Mouse (Mus musculus): ENCODE measurements around the gene Stard13.
A peak's percentile ranks its signal among the peaks of the same experiment; 100 is the strongest.

Gene Stard13

DNA sequence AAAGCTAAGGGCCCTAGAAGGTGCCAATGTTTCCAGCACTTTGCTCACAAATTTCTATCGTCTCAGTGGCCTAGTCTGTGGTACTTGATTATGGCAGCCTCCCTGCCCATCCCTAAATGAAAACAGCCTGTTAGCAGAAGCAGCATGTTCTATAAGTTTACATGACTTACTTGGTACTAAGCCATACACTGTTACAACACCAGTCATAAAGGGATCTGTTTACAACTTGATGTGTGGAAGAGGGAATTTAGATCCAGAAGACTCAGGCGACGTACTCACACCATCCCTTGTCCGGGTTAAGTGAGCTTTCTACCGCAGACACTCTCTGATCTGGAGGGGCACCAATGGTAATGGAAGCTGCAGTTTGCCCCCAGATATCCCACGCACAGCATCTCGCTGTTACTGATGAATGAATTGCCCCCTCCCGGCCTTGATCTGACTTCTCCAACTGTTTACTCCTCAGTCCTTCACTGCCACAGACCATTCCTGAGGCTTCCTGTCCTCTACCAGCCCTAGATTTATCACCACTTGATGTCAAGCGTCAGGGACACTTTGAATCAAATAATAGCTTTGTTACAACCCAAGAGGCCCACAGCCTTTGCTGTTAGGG is 53.4 kb downstream of the Stard13 start:
- DNase-seq (ENCODE audit: low spot score in 2 of 2): no peak

DNA sequence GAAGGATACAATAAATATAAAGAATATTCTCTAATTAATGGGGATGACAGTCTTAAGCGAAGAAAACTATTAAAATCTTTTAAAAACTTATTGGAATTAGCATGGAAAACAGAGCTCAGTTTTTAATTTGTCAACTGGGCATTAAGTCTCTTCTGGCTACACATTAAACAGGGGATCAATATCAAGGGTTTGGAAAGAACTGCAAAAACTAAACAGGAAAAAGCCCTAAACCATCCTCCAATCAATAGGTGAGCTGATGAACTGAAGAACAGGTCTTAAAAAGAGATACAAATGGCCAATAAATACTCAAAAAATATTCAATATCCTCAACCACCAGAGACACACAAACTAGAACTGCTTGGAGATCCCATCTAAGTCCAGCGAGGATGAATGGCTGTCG is 56.5 kb downstream of the Stard13 start:
- DNase-seq (ENCODE audit: low spot score in 2 of 2): no peak

DNA sequence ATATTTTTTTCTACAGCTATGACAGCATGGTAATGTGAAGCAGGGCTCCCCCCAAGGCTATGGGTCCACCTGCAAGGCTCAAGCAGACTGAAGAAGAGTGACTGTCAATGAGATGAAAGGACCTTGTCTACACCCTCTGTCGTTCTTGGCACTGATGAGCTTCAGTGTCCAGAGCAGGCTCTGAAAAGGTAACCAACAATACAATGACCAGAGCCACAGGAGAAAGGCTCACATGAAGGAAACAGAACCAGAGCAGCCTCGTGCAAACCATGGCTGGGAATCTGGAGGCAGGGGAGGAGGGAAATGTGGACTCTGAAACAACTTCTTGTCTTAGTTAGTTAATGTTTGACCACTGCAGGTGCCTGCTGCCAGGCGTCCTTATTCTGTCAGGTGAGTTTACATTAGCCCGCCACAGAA is 57.7 kb downstream of the Stard13 start:
- no peak for DNase-seq (ENCODE audit: low spot score in 2 of 2)

DNA sequence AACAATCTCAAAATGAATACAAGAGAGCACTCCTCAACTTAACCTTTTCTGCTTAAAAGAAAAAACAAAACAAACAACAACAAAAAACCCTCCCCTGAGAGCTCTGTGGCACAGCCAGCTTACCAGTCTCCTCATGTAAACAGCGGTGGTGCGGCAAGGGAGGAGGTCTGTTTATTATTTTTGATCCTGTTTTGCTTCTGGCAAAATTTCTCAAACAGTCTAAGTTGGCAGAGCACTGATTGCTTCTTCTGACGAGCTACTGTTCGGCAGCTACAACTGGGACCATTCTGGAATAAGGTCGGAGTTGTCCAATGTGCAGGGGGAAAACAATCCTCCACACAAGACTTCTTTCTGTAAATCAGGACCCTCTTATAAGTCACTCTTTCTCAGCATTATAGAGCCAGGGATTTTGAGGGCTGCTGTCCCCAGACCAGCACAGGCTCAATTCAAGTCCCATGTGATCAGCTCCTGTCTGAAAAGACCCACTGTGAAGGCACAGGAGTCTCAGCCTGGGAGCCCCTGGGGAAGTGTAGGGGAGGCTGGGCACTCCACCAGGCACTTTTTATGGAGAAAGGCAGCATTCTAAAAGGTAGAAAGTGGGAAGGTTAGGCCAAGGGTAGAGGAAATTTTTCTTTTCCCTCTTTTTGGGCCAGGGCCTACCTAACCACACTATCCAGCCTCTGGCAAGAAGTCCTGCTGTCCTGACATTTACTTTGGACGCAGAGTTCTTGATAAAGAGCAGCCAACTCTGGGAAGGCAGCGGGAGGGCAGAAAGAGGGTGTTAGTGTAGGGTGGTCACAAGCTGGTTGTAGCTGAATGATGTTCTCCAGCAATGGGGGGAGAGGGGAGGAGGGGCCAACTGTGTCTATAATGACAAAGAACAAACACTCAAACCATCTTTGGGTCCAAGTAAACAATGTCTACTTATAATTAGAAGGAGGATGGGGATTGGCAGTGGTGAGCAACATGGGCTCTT is 58.9 kb downstream of the Stard13 start:
- no peak for DNase-seq (ENCODE audit: low spot score in 2 of 2)

DNA sequence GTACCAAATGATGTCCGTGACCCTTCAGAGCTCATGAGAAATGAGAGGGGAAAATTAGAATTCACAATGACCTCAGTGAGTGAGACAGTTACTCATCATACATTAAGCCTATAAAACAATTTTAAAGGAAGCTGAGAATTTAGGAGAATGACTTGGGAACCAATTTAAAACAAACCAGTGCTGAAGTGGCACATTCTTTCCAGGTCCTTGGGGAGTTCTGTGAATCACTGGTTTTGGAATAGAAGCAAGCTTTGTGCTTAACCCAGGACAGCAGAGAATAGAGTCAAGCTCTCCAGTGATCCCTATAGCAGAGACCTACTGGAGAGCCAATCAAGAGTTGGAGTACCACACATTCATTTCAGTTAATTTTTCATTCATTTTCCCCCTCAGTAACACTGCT is 59.9 kb downstream of the Stard13 start:
- DNase-seq (ENCODE audit: low spot score in 2 of 2): no peak

DNA sequence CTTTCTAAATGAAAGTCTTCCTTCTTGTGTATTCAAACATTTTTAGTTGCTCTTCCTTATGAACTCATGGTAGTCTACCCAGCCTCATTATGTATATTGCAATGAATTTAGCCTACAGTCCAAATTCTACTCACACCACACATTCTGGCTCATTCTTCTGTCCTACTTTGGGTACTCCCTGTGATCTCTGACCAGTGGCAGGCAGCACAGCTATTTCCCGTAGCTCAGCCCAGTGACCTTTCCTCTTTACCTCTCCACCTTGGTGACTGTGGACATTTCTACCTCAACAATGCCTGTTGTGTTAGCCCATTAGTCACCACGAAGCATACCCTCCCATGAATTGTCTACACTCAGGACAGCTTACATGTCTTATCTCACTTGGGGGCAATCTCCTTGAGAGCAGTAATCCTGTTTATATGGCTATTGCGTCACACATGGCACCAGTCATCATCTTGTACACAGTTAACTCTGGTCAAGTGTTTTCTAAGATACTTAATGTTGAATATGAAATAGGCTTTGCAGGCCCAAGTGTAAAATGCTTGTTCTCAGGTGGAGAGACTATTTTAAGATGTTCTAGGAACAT is 63.4 kb downstream of the Stard13 start:
- DNase-seq (ENCODE audit: low spot score in 2 of 2): no peak

DNA sequence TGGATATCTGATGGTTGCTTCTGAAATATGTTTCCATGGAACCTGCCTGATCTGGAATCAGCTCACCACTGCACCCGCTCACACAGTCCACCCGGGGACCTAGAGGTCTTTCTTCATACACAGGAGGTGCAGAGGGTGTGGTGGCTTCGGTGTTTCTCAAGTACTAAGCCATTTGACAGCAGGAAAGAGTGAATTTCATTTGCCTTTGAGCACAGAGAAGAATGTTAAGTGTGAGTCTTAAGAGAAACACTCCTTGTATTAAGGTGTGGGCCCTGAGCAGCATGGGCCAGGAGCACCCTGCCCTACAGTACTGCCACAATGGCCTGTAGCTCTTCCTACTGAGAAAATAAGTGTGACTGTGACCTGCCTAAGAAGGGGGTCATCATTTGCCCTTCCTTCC is 65.4 kb downstream of the Stard13 start:
- no peak for DNase-seq (ENCODE audit: low spot score in 2 of 2)

DNA sequence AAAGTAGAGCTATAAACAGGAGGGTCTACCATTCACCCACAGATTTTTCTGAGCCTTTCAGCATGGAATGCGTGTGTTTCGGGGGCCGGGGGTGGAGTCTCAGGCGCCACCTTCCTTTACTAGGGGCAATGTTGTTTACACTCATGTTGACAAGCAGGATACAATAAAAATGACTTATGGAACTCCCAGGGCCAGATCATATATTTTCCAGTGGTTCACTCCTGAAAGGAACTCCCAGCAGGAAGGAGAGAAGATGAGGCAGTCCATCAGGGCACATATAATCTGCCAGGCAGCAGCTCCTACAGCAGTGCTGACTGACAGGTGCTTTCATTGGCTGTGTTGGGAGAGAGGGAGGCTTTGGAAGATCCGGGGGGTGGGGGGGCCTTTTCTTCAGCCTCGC is 66.0 kb downstream of the Stard13 start:
- no peak for DNase-seq (ENCODE audit: low spot score in 2 of 2)

DNA sequence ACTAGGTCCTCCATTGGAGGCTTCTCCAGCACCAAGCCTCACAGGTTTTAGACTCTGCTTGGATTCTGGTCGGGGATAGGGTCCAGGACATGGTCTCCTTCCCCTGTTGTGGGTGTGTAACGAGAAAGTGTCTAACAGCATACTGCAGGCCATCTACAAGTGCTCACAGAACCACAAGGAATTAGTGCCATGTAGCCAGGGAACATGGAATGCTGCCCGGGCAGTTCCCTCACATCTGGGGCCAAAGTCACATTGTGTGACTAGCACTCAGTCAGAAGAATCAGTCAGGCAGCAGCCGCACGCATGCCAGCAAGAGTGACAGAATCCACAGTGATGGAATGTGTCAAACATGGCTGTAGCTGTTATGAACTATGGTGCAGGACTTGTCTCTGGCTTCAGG is 67.4 kb downstream of the Stard13 start:
- no peak for DNase-seq (ENCODE audit: low spot score in 2 of 2)

DNA sequence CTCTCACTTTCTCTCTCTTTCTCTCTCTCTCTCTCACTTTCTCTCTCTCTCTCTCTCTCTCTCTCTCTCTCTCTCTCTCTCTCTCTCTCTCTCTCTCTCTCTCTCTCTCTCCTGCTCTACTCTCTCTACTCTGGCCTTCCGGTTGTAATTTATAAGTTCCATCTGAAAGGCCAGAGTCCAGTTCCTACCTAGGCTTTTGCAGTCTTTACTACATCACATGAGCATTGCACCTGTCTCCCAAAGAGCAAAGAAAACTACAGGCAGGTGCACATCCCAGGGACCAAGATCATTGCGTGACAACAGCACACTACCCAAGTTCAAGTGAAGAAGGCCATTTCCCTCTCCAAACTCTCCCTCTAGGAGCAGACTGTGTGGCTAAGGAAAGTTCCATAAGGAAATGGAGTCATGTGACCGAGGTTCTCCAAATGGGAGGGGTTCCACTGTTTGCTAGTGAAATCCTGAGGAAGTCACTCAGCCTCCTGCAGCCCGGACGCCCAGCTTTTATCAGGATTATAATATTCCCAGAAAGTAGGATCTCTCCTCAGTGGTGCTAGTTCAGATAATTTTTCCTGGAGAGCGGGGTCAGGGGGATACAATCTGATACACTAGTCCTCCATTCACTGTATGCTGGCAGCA is 68.1 kb downstream of the Stard13 start:
- DNase-seq (ENCODE audit: low spot score in 2 of 2): no peak

DNA sequence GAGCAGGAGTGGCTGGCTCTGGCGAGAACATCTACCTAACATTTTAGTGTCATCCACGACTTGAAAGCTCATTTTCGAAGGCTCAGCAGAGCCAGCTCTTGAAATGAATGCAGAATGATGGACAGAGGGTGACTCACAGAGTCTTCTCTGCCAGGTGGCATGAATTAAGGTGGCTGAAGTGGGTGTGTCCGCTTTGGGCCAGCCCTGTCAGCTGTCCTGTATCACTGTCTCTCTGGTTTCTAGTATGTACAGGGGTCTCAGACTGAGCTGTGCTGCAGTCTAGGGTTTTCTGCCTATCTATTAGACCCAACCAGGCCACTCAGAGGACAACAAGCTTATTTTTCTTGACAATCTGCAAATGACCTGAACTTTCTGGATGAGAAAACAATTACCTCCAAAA is 68.8 kb downstream of the Stard13 start:
- DNase-seq (ENCODE audit: low spot score in 2 of 2): no peak

DNA sequence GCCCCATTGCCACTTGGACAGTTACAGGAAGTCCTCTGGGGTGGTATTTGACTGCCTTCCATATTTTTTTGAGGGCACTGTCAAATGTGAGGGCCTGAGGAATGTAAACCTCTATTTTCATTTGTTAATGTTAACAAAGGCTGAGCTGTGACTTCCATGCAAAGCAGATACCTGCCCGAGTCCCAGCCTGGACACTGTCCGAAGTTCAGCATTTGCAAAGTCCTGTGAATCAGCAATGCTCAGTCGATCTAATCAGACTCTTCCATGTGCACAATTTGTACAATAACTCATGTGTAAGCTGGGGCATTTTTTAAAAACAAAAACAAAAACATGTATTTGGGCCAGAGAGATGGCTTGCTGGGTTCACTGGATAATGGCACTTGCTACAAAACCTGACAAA is 71.0 kb downstream of the Stard13 start:
- DNase-seq (ENCODE audit: low spot score in 2 of 2): no peak

DNA sequence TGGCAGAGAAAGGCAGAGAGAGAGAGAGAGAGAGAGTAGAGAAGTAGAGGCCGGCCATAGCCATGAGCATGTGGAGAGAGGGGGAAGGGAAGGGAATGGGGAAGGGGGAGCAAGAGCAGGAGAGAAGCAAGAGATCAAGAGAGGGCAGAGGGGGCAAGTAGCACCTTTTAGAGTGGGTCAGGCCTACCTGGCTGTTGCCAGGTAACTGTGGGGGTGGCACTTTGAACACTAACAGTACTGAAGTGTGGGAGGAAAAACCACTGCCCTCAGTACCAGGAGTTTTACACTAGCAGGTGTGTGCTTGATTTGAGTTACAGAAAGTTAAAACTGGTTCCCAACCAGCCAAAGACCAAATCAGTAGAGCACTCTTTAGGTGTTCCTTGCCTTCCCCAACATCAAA is 78.4 kb downstream of the Stard13 start:
- DNase-seq (ENCODE audit: low spot score in 2 of 2): no peak

DNA sequence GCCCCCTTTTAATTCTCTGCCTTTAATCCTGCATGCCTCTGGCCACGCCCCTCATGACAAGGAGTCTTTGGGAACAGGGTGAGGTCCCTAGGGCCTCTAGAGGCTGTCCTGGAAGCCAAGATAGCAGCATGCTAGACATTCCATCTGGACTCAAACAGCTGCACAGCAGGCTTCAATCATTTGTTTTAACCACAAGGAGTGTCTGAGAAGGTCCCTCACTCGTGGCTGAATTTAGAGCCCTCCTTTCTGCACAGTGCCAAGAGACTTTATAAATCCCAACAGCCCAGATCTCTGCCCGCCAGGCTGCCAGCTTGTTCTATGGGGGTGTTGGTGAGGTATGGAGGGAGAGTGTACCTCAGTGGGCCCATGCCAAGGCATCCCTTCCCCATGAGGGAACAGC is 78.9 kb downstream of the Stard13 start:
- DNase-seq (ENCODE audit: low spot score in 2 of 2): no peak

DNA sequence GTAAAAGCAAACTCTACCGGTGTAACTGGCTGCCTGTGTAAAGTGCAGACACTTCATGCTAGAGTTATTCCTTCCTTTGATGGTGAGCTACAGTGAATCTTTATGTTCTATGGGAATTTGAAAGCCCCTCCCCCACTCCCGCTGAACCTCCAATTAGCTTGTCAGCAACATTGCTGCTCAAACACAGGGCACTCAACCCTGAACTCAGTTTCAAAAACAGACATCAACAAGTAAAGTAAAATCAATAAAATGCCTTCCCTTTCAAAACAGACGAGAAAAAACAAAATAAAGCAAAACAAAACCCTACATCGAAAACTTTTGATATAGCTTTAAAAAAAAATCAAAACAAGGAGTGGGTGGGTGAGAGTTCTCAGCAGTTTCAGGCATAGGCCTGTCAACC is 79.6 kb downstream of the Stard13 start:
- no peak for DNase-seq (ENCODE audit: low spot score in 2 of 2)

DNA sequence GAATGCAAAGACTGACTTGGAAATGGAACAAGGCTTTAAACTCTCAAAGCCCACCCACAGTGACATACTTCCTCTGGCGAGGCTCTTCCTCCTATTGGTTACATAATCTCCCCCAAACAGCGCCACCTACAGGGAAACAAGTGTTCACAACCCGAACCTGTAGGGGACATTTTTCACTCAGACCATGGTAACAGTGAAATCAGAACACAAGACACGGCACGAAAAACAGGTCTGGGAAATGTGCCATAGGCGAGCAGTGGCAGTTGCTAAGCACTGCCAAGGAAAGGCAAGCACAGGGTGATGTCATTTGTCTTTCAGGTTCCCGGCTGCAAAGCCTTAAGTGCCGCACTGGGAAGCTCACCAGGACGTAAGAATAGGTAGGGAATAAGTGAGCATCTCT is 82.1 kb downstream of the Stard13 start:
- peak in 1 of 2 experiments; percentile 15 for DNase-seq (ENCODE audit: low spot score in 2 of 2)

DNA sequence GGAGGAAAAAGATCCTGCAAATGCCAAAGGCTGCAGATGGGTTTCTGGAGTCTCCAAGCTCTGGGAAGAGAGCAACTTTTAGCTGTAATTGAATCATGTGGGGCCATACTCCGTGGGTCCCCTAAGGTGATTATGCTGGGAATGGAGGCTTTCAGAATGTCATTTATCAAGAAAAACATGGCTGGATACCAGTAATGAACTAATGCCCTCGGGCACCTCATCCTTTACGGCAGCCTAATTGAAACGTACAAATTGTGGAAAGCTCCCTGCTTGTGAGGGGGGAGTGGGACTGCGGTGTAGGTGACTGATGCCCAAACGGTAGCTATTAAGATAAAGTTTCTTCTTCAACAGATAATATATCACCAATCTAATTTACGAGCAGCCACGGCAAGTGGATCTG is 84.1 kb downstream of the Stard13 start:
- DNase-seq (ENCODE audit: low spot score in 2 of 2): no peak

DNA sequence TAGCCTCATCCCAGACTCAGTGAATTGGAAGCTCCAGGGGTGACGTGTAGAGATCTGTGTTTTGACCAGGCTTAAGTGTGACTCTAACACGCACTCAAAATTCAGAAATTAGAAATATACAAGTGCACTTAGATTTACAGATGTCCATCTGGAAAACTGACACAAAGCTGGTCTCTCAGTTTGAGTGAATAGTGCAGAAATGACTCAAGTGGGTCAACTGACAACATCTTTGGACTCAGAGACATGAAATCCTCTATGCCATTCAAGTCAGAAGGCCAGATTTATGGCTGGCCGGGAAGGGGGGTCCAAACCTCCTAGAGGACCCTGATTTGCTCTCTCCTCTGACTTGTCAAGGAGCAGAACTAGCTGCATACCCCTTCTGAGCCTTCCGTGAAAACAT is 85.6 kb downstream of the Stard13 start:
- DNase-seq (ENCODE audit: low spot score in 2 of 2): no peak

DNA sequence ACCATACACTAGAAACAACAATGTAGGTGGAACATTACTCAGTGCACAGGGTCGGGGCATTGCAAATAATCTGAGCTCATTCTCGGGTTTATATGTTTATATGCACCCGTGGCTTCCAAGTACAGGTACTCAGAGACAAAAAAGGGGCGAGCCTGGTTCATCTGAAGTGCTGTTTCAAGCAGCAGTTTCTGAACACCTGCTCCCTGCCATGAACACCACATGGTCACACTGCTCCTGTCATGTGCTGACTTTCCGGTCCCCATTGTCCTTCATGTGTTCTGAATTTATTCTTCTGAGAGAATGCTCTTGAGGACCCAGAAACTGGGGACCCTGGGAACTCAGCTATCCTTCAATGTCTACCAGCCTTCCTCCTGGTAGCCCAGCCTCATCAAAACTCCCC is 87.8 kb downstream of the Stard13 start:
- DNase-seq (ENCODE audit: low spot score in 2 of 2): no peak

DNA sequence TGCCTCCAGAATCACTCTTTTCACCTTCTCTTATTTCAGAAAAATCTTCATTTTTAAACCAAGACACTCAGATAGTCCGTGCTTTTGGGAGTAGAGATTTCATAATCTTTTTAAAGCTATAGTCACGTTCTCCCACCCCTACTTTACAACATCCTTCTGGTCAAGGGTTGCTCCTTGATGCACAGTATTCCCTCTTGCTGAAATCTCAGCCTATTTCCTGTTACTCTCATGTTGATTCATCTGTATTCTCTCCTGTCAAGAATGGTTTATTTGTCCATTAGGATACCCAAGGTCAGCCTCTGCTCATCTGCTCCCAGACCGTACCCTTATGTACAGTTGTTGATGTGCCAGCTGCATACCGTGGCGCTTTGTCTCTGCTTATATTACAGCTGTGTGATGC is 89.7 kb downstream of the Stard13 start:
- no peak for DNase-seq (ENCODE audit: low spot score in 2 of 2)

DNA sequence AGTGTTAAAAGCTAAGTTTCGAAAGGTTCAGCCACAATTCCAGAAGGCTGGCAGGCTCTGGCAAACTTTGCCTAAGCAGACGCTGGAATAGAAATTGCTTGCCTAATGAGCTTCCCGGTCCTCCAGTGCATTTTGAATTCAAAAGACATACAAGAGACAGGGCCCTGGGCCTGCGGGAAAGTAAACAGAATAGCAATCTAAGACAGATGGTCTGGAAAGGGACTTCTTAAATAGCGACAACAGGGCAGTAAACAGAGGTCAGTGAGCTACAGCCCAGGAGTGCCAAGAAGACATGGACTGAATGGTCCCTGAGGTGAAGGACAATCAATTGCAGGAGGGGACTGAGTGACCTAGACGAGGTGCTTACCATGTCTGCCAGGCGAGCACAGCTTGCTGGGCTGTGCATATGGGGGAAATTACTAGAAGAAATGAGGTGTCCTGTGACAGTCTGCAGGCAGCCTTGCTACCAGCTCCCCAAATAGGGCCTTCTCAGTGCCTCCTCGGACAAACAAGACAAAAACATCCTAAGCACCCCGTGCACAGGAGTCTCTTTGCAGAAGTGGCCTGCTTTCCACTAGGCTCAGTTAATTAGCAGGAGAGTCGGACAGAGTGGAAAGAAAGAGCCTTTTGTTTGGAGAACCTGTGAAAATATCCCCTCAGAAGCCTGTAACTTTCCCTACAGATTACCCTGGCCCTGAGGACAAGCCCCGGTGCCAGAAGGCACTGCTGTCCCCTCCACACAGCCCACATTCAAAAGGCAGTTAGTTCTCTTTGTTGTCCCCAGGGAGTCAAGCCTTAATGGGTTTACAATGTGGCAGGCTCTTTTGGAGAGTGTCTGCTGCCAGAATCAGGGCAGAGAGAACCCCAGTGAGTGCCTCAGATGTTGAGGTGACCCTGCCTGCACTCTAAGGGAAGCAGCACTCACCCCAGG is 90.7 kb downstream of the Stard13 start:
- peak in 1 of 2 experiments; percentile 23 for DNase-seq (ENCODE audit: low spot score in 2 of 2)

All from frontal cortex, postnatal 10 days (tissue).